Mouse (Mus musculus) testis, adult 2 months (tissue): ENCODE measurements around the gene Tnfrsf11a.

ENCODE experiments used
- CTCF ChIP-seq: fragments of 200-500 bp; IDR thresholded peaks from 2 replicates; pipeline ENCODE4 v1.5.1; 2012; ENCODE audit warnings: low read depth, mild to moderate bottlenecking, inconsistent platforms, low read length, moderate library complexity; ENCODE audit not compliant: control insufficient read depth, insufficient read depth, insufficient replicate concordance
- POLR2A ChIP-seq: fragments of 200-500 bp; IDR thresholded peaks from 2 replicates; pipeline ENCODE4 v1.6.1; 2012; ENCODE audit warnings: low read depth, mild to moderate bottlenecking, inconsistent platforms, low read length, moderate library complexity; ENCODE audit not compliant: control insufficient read depth

DNA sequence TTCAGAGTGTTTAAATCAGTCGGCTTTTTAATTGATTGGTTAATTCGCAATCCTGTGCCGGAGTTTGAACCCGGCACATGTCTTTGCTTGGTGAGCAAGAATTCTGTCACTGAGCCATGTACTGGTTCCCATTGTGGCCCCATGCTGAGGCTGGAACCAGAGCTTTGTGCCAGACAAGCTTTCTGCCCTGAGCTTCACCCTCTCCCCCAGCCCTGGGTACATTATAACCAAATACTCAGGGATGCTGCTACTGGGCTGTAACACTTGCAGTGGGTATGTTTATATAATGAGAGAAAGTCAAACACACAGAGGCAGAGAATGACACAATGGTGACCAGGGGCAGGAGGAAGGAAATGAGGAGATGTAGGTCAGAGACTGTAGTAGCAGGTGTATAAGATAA, 43.8 kb downstream of the Tnfrsf11a start:
- TF ChIP-seq CTCF = no peak
- TF ChIP-seq POLR2A = no peak
